Mouse (Mus musculus): ENCODE measurements around the gene Gbp5. TPM values are rescaled to one million over a fixed set of nuclear protein-coding genes. Genes with fewer than 3 reads are reported as not detected.

Gene Gbp5
- 2.5 and 3.6 TPM in 2 replicates for polyA plus RNA-seq (2012; ENCODE audit: low replicate concordance)

GRCm38 (mm10) chr3:142493536-142494061 lies at the start of gene Gbp5:
TSS of gene Gbp5 (plus strand) at chr3:142493978.

GRCm38 (mm10) chr3:142530087-142530953 lies 36.5 kb downstream of the Gbp5 start, which contains the start of gene Gbp7:
TSS of gene Gbp7 (plus strand) at chr3:142530342.

GRCm38 (mm10) chr3:142559632-142560228 lies 66.0 kb downstream of the Gbp5 start, which contains the start of gene Gbp3:
TSS of gene Gbp3 (plus strand) at chr3:142560026.

Other genes starting within 250 kb of the Gbp5 start
- gene Pdlim5, start 98.3 kb upstream of the Gbp5 start, polyA plus RNA-seq (2012; ENCODE audit: low replicate concordance) = 32.4 and 34.7 TPM in 2 replicates
- 2.0 and 3.4 TPM in 2 replicates for gene Gbp7, start 36.4 kb downstream of the Gbp5 start, polyA plus RNA-seq (2012; ENCODE audit: low replicate concordance)
- gene Gbp3, start 66.0 kb downstream of the Gbp5 start, polyA plus RNA-seq (2012; ENCODE audit: low replicate concordance) = 2.0 and 3.0 TPM in 2 replicates
- gene Gbp2b, start 100.9 kb downstream of the Gbp5 start, polyA plus RNA-seq (2012; ENCODE audit: low replicate concordance) = 1.2 and 1.4 TPM in 2 replicates
- gene Gbp2, start 126.6 kb downstream of the Gbp5 start, polyA plus RNA-seq (2012; ENCODE audit: low replicate concordance) = 1.8 and 3.4 TPM in 2 replicates
- 1.6 and 2.3 TPM in 2 replicates for gene Kyat3, start 207.1 kb downstream of the Gbp5 start, polyA plus RNA-seq (2012; ENCODE audit: low replicate concordance)

Data from hematopoietic multipotent progenitor cell, adult 10-12 weeks (in vitro differentiated cells).